Mouse (Mus musculus): ENCODE data around the gene Cacna2d4. TPM values are rescaled to one million over a fixed set of nuclear protein-coding genes. Genes with fewer than 3 reads are reported as not detected.

Gene Cacna2d4
- polyA plus RNA-seq, 1 experiment from 2014 or later: not detected

GRCm38 (mm10) chr6:119215040-119215613, 21.2 kb upstream of the Cacna2d4 start:
- Histone ChIP-seq H3K4me2 (ENCODE audit: low read depth, low read length) (no peak overlapping the region), H3K4me1 (replicated peaks; ENCODE audit: control insufficient read depth, insufficient read depth, low read length) (no peaks in the 10 kb centered on the region), H3K27me3 (ENCODE audit: control insufficient read depth, insufficient read depth, low read depth, low read length) (no peaks in the 10 kb centered on the region), H3K9me3 (ENCODE audit: control insufficient read depth, low read length) (no peaks in the 10 kb centered on the region), H3K27ac (ENCODE audit: low read length) (no peak overlapping the region), H3K36me3 (ENCODE audit: control insufficient read depth, insufficient read depth, low read length) (peaks cover 4% of the 10 kb centered on the region; the same call in 1 of the 2 replicates), H3K4me3 (ENCODE audit: low read length) (no peak overlapping the region), H3K9ac (ENCODE audit: low read length) (no peak overlapping the region)
- no peak for ATAC-seq (ENCODE audit: low read depth)
- 77% methylated on average over 10 of the region's 10 CpGs for WGBS

- H3K4me1 ChIP-seq (replicated peaks; ENCODE audit: control insufficient read depth, insufficient read depth, low read length): peaks cover 3% of the 10 kb centered on the region
- no peak overlapping the region for H3K27ac ChIP-seq (ENCODE audit: low read length)
- ATAC-seq (ENCODE audit: low read depth): no peak
- no peak overlapping the region for H3K4me2 ChIP-seq (ENCODE audit: low read depth, low read length)
- H3K27me3 ChIP-seq (ENCODE audit: control insufficient read depth, insufficient read depth, low read depth, low read length): no peaks in the 10 kb centered on the region
- peaks cover 4% of the 10 kb centered on the region; the same call in 1 of the 2 replicates for H3K36me3 ChIP-seq (ENCODE audit: control insufficient read depth, insufficient read depth, low read length)
- H3K4me3 ChIP-seq (ENCODE audit: low read length): no peak overlapping the region
- 63% methylated on average over 4 of the region's 4 CpGs for WGBS
- H3K9ac ChIP-seq (ENCODE audit: low read length): no peak overlapping the region
- no peaks in the 10 kb centered on the region for H3K9me3 ChIP-seq (ENCODE audit: control insufficient read depth, low read length)
Observed at GRCm38 (mm10) chr6:119217661-119218060, 18.7 kb upstream of the Cacna2d4 start.

- Histone ChIP-seq H3K36me3 (ENCODE audit: control insufficient read depth, insufficient read depth, low read length) (no peaks in the 10 kb centered on the region), H3K9ac (ENCODE audit: low read length) (no peak overlapping the region), H3K27me3 (ENCODE audit: control insufficient read depth, insufficient read depth, low read depth, low read length) (no peaks in the 10 kb centered on the region), H3K27ac (ENCODE audit: low read length) (no peak overlapping the region), H3K4me1 (replicated peaks; ENCODE audit: control insufficient read depth, insufficient read depth, low read length) (peaks cover 3% of the 10 kb centered on the region), H3K4me2 (ENCODE audit: low read depth, low read length) (no peak overlapping the region), H3K4me3 (ENCODE audit: low read length) (no peak overlapping the region), H3K9me3 (ENCODE audit: control insufficient read depth, low read length) (no peaks in the 10 kb centered on the region)
- no peak for ATAC-seq (ENCODE audit: low read depth)
- 88% methylated on average over 5 of the region's 5 CpGs for WGBS
Observed at GRCm38 (mm10) chr6:119218591-119218990, 17.7 kb upstream of the Cacna2d4 start.

GRCm38 (mm10) chr6:119219237-119219870, 17.0 kb upstream of the Cacna2d4 start:
- Histone ChIP-seq H3K36me3 (ENCODE audit: control insufficient read depth, insufficient read depth, low read length) (no peaks in the 10 kb centered on the region), H3K4me1 (replicated peaks; ENCODE audit: control insufficient read depth, insufficient read depth, low read length) (peaks cover 3% of the 10 kb centered on the region), H3K4me2 (ENCODE audit: low read depth, low read length) (no peak overlapping the region), H3K9ac (ENCODE audit: low read length) (no peak overlapping the region), H3K27ac (ENCODE audit: low read length) (no peak overlapping the region), H3K4me3 (ENCODE audit: low read length) (no peak overlapping the region), H3K27me3 (ENCODE audit: control insufficient read depth, insufficient read depth, low read depth, low read length) (no peaks in the 10 kb centered on the region), H3K9me3 (ENCODE audit: control insufficient read depth, low read length) (no peaks in the 10 kb centered on the region)
- WGBS: 78% methylated on average over 15 of the region's 15 CpGs
- no peak for ATAC-seq (ENCODE audit: low read depth)

GRCm38 (mm10) chr6:119220297-119220696, 16.0 kb upstream of the Cacna2d4 start:
- H3K4me3 ChIP-seq (ENCODE audit: low read length): no peak overlapping the region
- H3K36me3 ChIP-seq (ENCODE audit: control insufficient read depth, insufficient read depth, low read length): no peaks in the 10 kb centered on the region
- H3K27me3 ChIP-seq (ENCODE audit: control insufficient read depth, insufficient read depth, low read depth, low read length): no peaks in the 10 kb centered on the region
- H3K27ac ChIP-seq (ENCODE audit: low read length): no peak overlapping the region
- no peak overlapping the region for H3K4me2 ChIP-seq (ENCODE audit: low read depth, low read length)
- WGBS: 39% methylated on average over 10 of the region's 10 CpGs
- peak; percentile 70; the same call in 1 of the 2 replicates for ATAC-seq (ENCODE audit: low read depth)
- no peak overlapping the region for H3K9ac ChIP-seq (ENCODE audit: low read length)
- H3K9me3 ChIP-seq (ENCODE audit: control insufficient read depth, low read length): no peaks in the 10 kb centered on the region
- H3K4me1 ChIP-seq (replicated peaks; ENCODE audit: control insufficient read depth, insufficient read depth, low read length): peaks cover 3% of the 10 kb centered on the region

- H3K27ac ChIP-seq (ENCODE audit: low read length): no peak overlapping the region
- no peak overlapping the region for H3K4me2 ChIP-seq (ENCODE audit: low read depth, low read length)
- H3K4me3 ChIP-seq (ENCODE audit: low read length): no peak overlapping the region
- H3K9me3 ChIP-seq (ENCODE audit: control insufficient read depth, low read length): no peaks in the 10 kb centered on the region
- H3K9ac ChIP-seq (ENCODE audit: low read length): no peak overlapping the region
- WGBS: 63% methylated on average over 13 of the region's 13 CpGs
- peaks cover 3% of the 10 kb centered on the region for H3K4me1 ChIP-seq (replicated peaks; ENCODE audit: control insufficient read depth, insufficient read depth, low read length)
- H3K27me3 ChIP-seq (ENCODE audit: control insufficient read depth, insufficient read depth, low read depth, low read length): no peaks in the 10 kb centered on the region
- H3K36me3 ChIP-seq (ENCODE audit: control insufficient read depth, insufficient read depth, low read length): no peaks in the 10 kb centered on the region
- ATAC-seq (ENCODE audit: low read depth): no peak
Observed at GRCm38 (mm10) chr6:119224451-119225195, 11.7 kb upstream of the Cacna2d4 start.

GRCm38 (mm10) chr6:119225226-119225625, 11.1 kb upstream of the Cacna2d4 start:
- 74% methylated on average over 12 of the region's 12 CpGs for WGBS
- Histone ChIP-seq H3K4me3 (ENCODE audit: low read length) (no peak overlapping the region), H3K9me3 (ENCODE audit: control insufficient read depth, low read length) (no peaks in the 10 kb centered on the region), H3K4me1 (replicated peaks; ENCODE audit: control insufficient read depth, insufficient read depth, low read length) (peaks cover 3% of the 10 kb centered on the region), H3K36me3 (ENCODE audit: control insufficient read depth, insufficient read depth, low read length) (no peaks in the 10 kb centered on the region), H3K27me3 (ENCODE audit: control insufficient read depth, insufficient read depth, low read depth, low read length) (no peaks in the 10 kb centered on the region), H3K27ac (ENCODE audit: low read length) (no peak overlapping the region), H3K4me2 (ENCODE audit: low read depth, low read length) (no peak overlapping the region), H3K9ac (ENCODE audit: low read length) (no peak overlapping the region)
- ATAC-seq (ENCODE audit: low read depth): no peak

- Histone ChIP-seq H3K4me2 (ENCODE audit: low read depth, low read length) (no peak overlapping the region), H3K4me3 (ENCODE audit: low read length) (no peak overlapping the region), H3K9ac (ENCODE audit: low read length) (no peak overlapping the region), H3K4me1 (replicated peaks; ENCODE audit: control insufficient read depth, insufficient read depth, low read length) (no peaks in the 10 kb centered on the region), H3K27ac (ENCODE audit: low read length) (no peak overlapping the region), H3K36me3 (ENCODE audit: control insufficient read depth, insufficient read depth, low read length) (no peaks in the 10 kb centered on the region), H3K9me3 (ENCODE audit: control insufficient read depth, low read length) (no peaks in the 10 kb centered on the region), H3K27me3 (ENCODE audit: control insufficient read depth, insufficient read depth, low read depth, low read length) (no peaks in the 10 kb centered on the region)
- ATAC-seq (ENCODE audit: low read depth): no peak
- WGBS: 81% methylated on average over 6 of the region's 6 CpGs
Observed at GRCm38 (mm10) chr6:119225731-119226130, 10.6 kb upstream of the Cacna2d4 start.

GRCm38 (mm10) chr6:119227001-119227400, 9.3 kb upstream of the Cacna2d4 start:
- Histone ChIP-seq H3K4me1 (replicated peaks; ENCODE audit: control insufficient read depth, insufficient read depth, low read length) (no peaks in the 10 kb centered on the region), H3K4me3 (ENCODE audit: low read length) (no peak overlapping the region), H3K9ac (ENCODE audit: low read length) (no peak overlapping the region), H3K27me3 (ENCODE audit: control insufficient read depth, insufficient read depth, low read depth, low read length) (no peaks in the 10 kb centered on the region), H3K36me3 (ENCODE audit: control insufficient read depth, insufficient read depth, low read length) (no peaks in the 10 kb centered on the region), H3K9me3 (ENCODE audit: control insufficient read depth, low read length) (no peaks in the 10 kb centered on the region), H3K27ac (ENCODE audit: low read length) (no peak overlapping the region), H3K4me2 (ENCODE audit: low read depth, low read length) (no peak overlapping the region)
- ATAC-seq (ENCODE audit: low read depth): no peak
- 89% methylated on average over 8 of the region's 8 CpGs for WGBS

All from lung, embryonic 16.5 days (tissue).